Mouse (Mus musculus): Measurements from ENCODE around the gene Abtb2.

DNA sequence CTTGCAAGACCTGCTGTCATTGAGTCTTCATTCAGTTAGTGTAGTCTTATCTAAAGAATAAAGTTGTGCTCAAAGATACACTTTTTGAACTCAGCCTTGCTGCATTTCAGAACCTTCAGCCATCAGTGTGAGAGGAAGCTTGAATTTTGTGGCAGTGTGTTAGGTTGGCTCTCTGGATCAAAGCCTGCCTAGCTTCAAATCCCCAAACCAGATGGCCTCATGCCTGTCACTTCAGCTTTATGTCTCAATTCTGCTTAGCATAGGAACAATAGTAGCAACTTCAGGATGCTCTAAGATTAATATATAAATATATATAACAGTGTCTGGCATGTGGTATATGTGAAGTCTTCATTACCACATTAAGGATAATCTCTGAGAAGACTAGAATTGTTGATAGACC, 121.8 kb downstream of the Abtb2 start:
- TF ChIP-seq POLR2A (IDR thresholded peaks at IDR 0.05; ENCODE audit: borderline replicate concordance, control insufficient read depth, low read depth, low read length) (no peak), CTCF (IDR thresholded peaks at IDR 0.05; ENCODE audit: control insufficient read depth, insufficient read depth, low read length) (no peak)

Measured in bone marrow, adult 2 months (tissue).